Mouse (Mus musculus) midbrain, embryonic 16.5 days (tissue): Measurements from ENCODE around the gene Gm20532. TPM values are rescaled to one million over a fixed set of nuclear protein-coding genes. Genes with fewer than 3 reads are reported as not detected.

ENCODE experiments used
- ATAC-seq: fragments of 200-750 bp; cut with Nextera tagmentation; 2 replicates; pipeline ENCODE4 v1.8.0; 2017; ENCODE audit warnings: moderate TSS enrichment
- H3K27ac ChIP-seq: fragments of 300-500 bp; sonication (generic); 2 replicates; pipeline ENCODE4 v1.5.1; 2014; ENCODE audit warnings: mild to moderate bottlenecking, low read length, mixed read lengths
- H3K27me3 ChIP-seq: fragments of 300-500 bp; sonication (generic); 2 replicates; pipeline ENCODE4 v1.6.1; 2014; ENCODE audit warnings: low read depth, low read length, mixed read lengths; ENCODE audit not compliant: control insufficient read depth, insufficient read depth
- H3K36me3 ChIP-seq: fragments of 300-500 bp; sonication (generic); 2 replicates; pipeline ENCODE4 v1.6.1; 2014; ENCODE audit warnings: mild to moderate bottlenecking, low read length, moderate library complexity, mixed read lengths; ENCODE audit not compliant: control insufficient read depth, insufficient read depth
- H3K4me1 ChIP-seq: fragments of 300-500 bp; sonication (generic); 2 replicates; pipeline ENCODE4 v1.6.1; 2014; ENCODE audit warnings: mild to moderate bottlenecking, low read length, mixed read lengths; ENCODE audit not compliant: control insufficient read depth, insufficient read depth
- H3K4me2 ChIP-seq: fragments of 300-500 bp; sonication (generic); 2 replicates; pipeline ENCODE4 v1.6.1; 2014; ENCODE audit warnings: mild to moderate bottlenecking, low read length, mixed read lengths
- H3K4me3 ChIP-seq: fragments of 300-500 bp; sonication (generic); 2 replicates; pipeline ENCODE4 v1.5.1; 2014; ENCODE audit warnings: low read depth, mild to moderate bottlenecking, low read length, moderate library complexity, mixed read lengths
- H3K9ac ChIP-seq: fragments of 300-500 bp; sonication (generic); 2 replicates; pipeline ENCODE4 v1.6.1; 2014; ENCODE audit warnings: low read depth, low read length, mixed read lengths
- H3K9me3 ChIP-seq: fragments of 300-500 bp; sonication (generic); replicated peaks from 2 replicates; pipeline ENCODE4 v1.6.1; 2014; ENCODE audit warnings: mild to moderate bottlenecking, low read length, mixed read lengths; ENCODE audit not compliant: control insufficient read depth, poor library complexity, severe bottlenecking
- WGBS: fragments of 180-500 bp; shearing (Covaris S2); extraction: QIAGEN DNeasy Blood & Tissue Kit; methylation state at CpG from one replicate; pipeline ENCODE4 v1.1.7; 2014; 5-methylcytosine and 5-hydroxymethylcytosine counted together
- polyA plus RNA-seq: library from polyadenylated mRNA; unstranded; fragments of >200 nt; fragmentation: Nextera tagmentation; extraction: Ambion mirVana; gene quantifications from 2 replicates; pipeline ENCODE4 v1.2.1, GENCODE M21; 2015

Gm20532 gene
- polyA plus RNA-seq, 1 experiment from 2014 or later, result not detected

- H3K9ac ChIP-seq, result no peak overlapping the region
- WGBS, result 90% methylated on average over 11 of the region's 11 CpGs
- H3K27me3 ChIP-seq, result no peaks in the 10 kb centered on the region
- ATAC-seq, result no peak
- no peaks in the 10 kb centered on the region for H3K9me3 ChIP-seq
- no peaks in the 10 kb centered on the region for H3K36me3 ChIP-seq
- no peak overlapping the region for H3K4me2 ChIP-seq
- H3K4me1 ChIP-seq, result no peaks in the 10 kb centered on the region
- no peak overlapping the region for H3K4me3 ChIP-seq
- no peak overlapping the region for H3K27ac ChIP-seq
Observed at GRCm38 (mm10) chr2:26595725-26596435, 9.4 kb downstream of the Gm20532 start.

GRCm38 (mm10) chr2:26596898-26597297 lies 10.5 kb downstream of the Gm20532 start:
- Histone ChIP-seq H3K27me3 (no peaks in the 10 kb centered on the region), H3K36me3 (no peaks in the 10 kb centered on the region), H3K4me3 (no peak overlapping the region), H3K9me3 (no peaks in the 10 kb centered on the region), H3K27ac (no peak overlapping the region), H3K4me1 (no peaks in the 10 kb centered on the region), H3K9ac (no peak overlapping the region), H3K4me2 (no peak overlapping the region)
- no peak for ATAC-seq
- WGBS, result 98% methylated on average over 3 of the region's 3 CpGs

- Histone ChIP-seq H3K36me3 (no peaks in the 10 kb centered on the region), H3K27ac (no peak overlapping the region), H3K9me3 (no peaks in the 10 kb centered on the region), H3K9ac (no peak overlapping the region), H3K4me2 (no peak overlapping the region), H3K4me1 (no peaks in the 10 kb centered on the region), H3K27me3 (peaks cover 4% of the 10 kb centered on the region), H3K4me3 (no peak overlapping the region)
- WGBS, result 91% methylated on average over 2 of the region's 2 CpGs
- no peak for ATAC-seq
Observed at GRCm38 (mm10) chr2:26597810-26598209, 11.4 kb downstream of the Gm20532 start.

- no peak overlapping the region for H3K4me2 ChIP-seq
- no peaks in the 10 kb centered on the region for H3K9me3 ChIP-seq
- H3K4me1 ChIP-seq, result peaks cover 1% of the 10 kb centered on the region; the same call in 1 of the 2 replicates
- WGBS, result 86% methylated on average over 3 of the region's 3 CpGs
- no peak overlapping the region for H3K27ac ChIP-seq
- peaks cover 10% of the 10 kb centered on the region for H3K27me3 ChIP-seq
- H3K9ac ChIP-seq, result no peak overlapping the region
- H3K4me3 ChIP-seq, result no peak overlapping the region
- no peaks in the 10 kb centered on the region for H3K36me3 ChIP-seq
- no peak for ATAC-seq
Observed at GRCm38 (mm10) chr2:26598462-26598861, 12.0 kb downstream of the Gm20532 start.

- Histone ChIP-seq H3K9me3 (no peaks in the 10 kb centered on the region), H3K27me3 (peaks cover 19% of the 10 kb centered on the region), H3K4me2 (no peak overlapping the region), H3K4me1 (peaks cover 3% of the 10 kb centered on the region; the same call in 1 of the 2 replicates), H3K4me3 (no peak overlapping the region), H3K9ac (no peak overlapping the region), H3K27ac (no peak overlapping the region), H3K36me3 (no peaks in the 10 kb centered on the region)
- no peak for ATAC-seq
- 72% methylated on average over 4 of the region's 4 CpGs for WGBS
Observed at GRCm38 (mm10) chr2:26599965-26600364, 13.5 kb downstream of the Gm20532 start.

- no peak overlapping the region for H3K4me3 ChIP-seq
- WGBS, result 90% methylated on average over 2 of the region's 2 CpGs
- H3K27me3 ChIP-seq, result peaks cover 23% of the 10 kb centered on the region
- no peaks in the 10 kb centered on the region for H3K36me3 ChIP-seq
- H3K4me1 ChIP-seq, result peaks cover 3% of the 10 kb centered on the region; the same call in 1 of the 2 replicates
- ATAC-seq, result no peak
- no peak overlapping the region for H3K4me2 ChIP-seq
- H3K9ac ChIP-seq, result no peak overlapping the region
- no peak overlapping the region for H3K27ac ChIP-seq
- no peaks in the 10 kb centered on the region for H3K9me3 ChIP-seq
Observed at GRCm38 (mm10) chr2:26600664-26601063, 14.2 kb downstream of the Gm20532 start.

GRCm38 (mm10) chr2:26601595-26601994 lies 15.2 kb downstream of the Gm20532 start:
- no peaks in the 10 kb centered on the region for H3K9me3 ChIP-seq
- H3K36me3 ChIP-seq, result no peaks in the 10 kb centered on the region
- H3K4me3 ChIP-seq, result no peak overlapping the region
- H3K4me1 ChIP-seq, result peaks cover 3% of the 10 kb centered on the region; the same call in 1 of the 2 replicates
- 85% methylated on average over 1 of the region's 1 CpGs for WGBS
- H3K9ac ChIP-seq, result no peak overlapping the region
- no peak overlapping the region for H3K4me2 ChIP-seq
- peaks cover 23% of the 10 kb centered on the region for H3K27me3 ChIP-seq
- no peak for ATAC-seq
- H3K27ac ChIP-seq, result no peak overlapping the region

- H3K4me2 ChIP-seq, result no peak overlapping the region
- 89% methylated on average over 5 of the region's 5 CpGs for WGBS
- H3K4me3 ChIP-seq, result no peak overlapping the region
- H3K4me1 ChIP-seq, result peaks cover 3% of the 10 kb centered on the region; the same call in 1 of the 2 replicates
- no peak overlapping the region for H3K9ac ChIP-seq
- peaks cover 23% of the 10 kb centered on the region for H3K27me3 ChIP-seq
- H3K9me3 ChIP-seq, result no peaks in the 10 kb centered on the region
- H3K27ac ChIP-seq, result no peak overlapping the region
- no peaks in the 10 kb centered on the region for H3K36me3 ChIP-seq
- ATAC-seq, result no peak
Observed at GRCm38 (mm10) chr2:26602631-26603030, 16.2 kb downstream of the Gm20532 start.

- WGBS, result 18% methylated on average over 6 of the region's 6 CpGs
- H3K9ac ChIP-seq, result no peak overlapping the region
- H3K27ac ChIP-seq, result no peak overlapping the region
Observed at GRCm38 (mm10) chr2:26603159-26603558, 16.7 kb downstream of the Gm20532 start.

More at GRCm38 (mm10) chr2:26603159-26603558, 16.7 kb downstream of the Gm20532 start:
- Histone ChIP-seq H3K9me3 (no peaks in the 10 kb centered on the region), H3K36me3 (no peaks in the 10 kb centered on the region), H3K4me1 (peaks cover 3% of the 10 kb centered on the region; the same call in 1 of the 2 replicates), H3K4me3 (peak overlapping the region; percentile 50), H3K27me3 (peaks cover 23% of the 10 kb centered on the region), H3K4me2 (peak overlapping the region; percentile 74)
- ATAC-seq, result peak; percentile 15; the same call in 1 of the 2 replicates
